Mouse (Mus musculus): ENCODE data around the gene Morn1.

Morn1 gene

GRCm38 (mm10) chr4:155134686-155135172 is 48.4 kb downstream of the Morn1 start:
- no peaks in the 10 kb centered on the region for H3K27me3 ChIP-seq (ENCODE audit: control insufficient read depth, insufficient read depth, low read length, poor library complexity, severe bottlenecking)
- DNase-seq (ENCODE audit: low read depth, low spot score) = no peak
- no peaks in the 10 kb centered on the region for H3K36me3 ChIP-seq (ENCODE audit: control insufficient read depth, insufficient read depth, low read length, poor library complexity, severe bottlenecking)

GRCm38 (mm10) chr4:155135909-155136585 is 49.7 kb downstream of the Morn1 start:
- Histone ChIP-seq H3K27me3 (ENCODE audit: control insufficient read depth, insufficient read depth, low read length, poor library complexity, severe bottlenecking) (no peaks in the 10 kb centered on the region), H3K36me3 (ENCODE audit: control insufficient read depth, insufficient read depth, low read length, poor library complexity, severe bottlenecking) (no peaks in the 10 kb centered on the region)
- no peak for DNase-seq (ENCODE audit: low read depth, low spot score)

GRCm38 (mm10) chr4:155137891-155138290 is 51.5 kb downstream of the Morn1 start:
- Histone ChIP-seq H3K27me3 (ENCODE audit: control insufficient read depth, insufficient read depth, low read length, poor library complexity, severe bottlenecking) (no peaks in the 10 kb centered on the region), H3K36me3 (ENCODE audit: control insufficient read depth, insufficient read depth, low read length, poor library complexity, severe bottlenecking) (no peaks in the 10 kb centered on the region)
- DNase-seq (ENCODE audit: low read depth, low spot score) = no peak

GRCm38 (mm10) chr4:155138451-155138850 is 52.1 kb downstream of the Morn1 start:
- Histone ChIP-seq H3K27me3 (ENCODE audit: control insufficient read depth, insufficient read depth, low read length, poor library complexity, severe bottlenecking) (no peaks in the 10 kb centered on the region), H3K36me3 (ENCODE audit: control insufficient read depth, insufficient read depth, low read length, poor library complexity, severe bottlenecking) (no peaks in the 10 kb centered on the region)
- no peak for DNase-seq (ENCODE audit: low read depth, low spot score)

GRCm38 (mm10) chr4:155139281-155140045 is 53.1 kb downstream of the Morn1 start:
- H3K36me3 ChIP-seq (ENCODE audit: control insufficient read depth, insufficient read depth, low read length, poor library complexity, severe bottlenecking) = no peaks in the 10 kb centered on the region
- no peak for DNase-seq (ENCODE audit: low read depth, low spot score)
- H3K27me3 ChIP-seq (ENCODE audit: control insufficient read depth, insufficient read depth, low read length, poor library complexity, severe bottlenecking) = no peaks in the 10 kb centered on the region

GRCm38 (mm10) chr4:155140150-155140549 is 53.8 kb downstream of the Morn1 start:
- Histone ChIP-seq H3K36me3 (ENCODE audit: control insufficient read depth, insufficient read depth, low read length, poor library complexity, severe bottlenecking) (no peaks in the 10 kb centered on the region), H3K27me3 (ENCODE audit: control insufficient read depth, insufficient read depth, low read length, poor library complexity, severe bottlenecking) (no peaks in the 10 kb centered on the region)
- no peak for DNase-seq (ENCODE audit: low read depth, low spot score)

GRCm38 (mm10) chr4:155140795-155141265 is 54.5 kb downstream of the Morn1 start:
- DNase-seq (ENCODE audit: low read depth, low spot score) = no peak
- Histone ChIP-seq H3K27me3 (ENCODE audit: control insufficient read depth, insufficient read depth, low read length, poor library complexity, severe bottlenecking) (no peaks in the 10 kb centered on the region), H3K36me3 (ENCODE audit: control insufficient read depth, insufficient read depth, low read length, poor library complexity, severe bottlenecking) (no peaks in the 10 kb centered on the region)

GRCm38 (mm10) chr4:155142836-155143235 is 56.5 kb downstream of the Morn1 start:
- DNase-seq (ENCODE audit: low read depth, low spot score) = no peak
- Histone ChIP-seq H3K36me3 (ENCODE audit: control insufficient read depth, insufficient read depth, low read length, poor library complexity, severe bottlenecking) (no peaks in the 10 kb centered on the region), H3K27me3 (ENCODE audit: control insufficient read depth, insufficient read depth, low read length, poor library complexity, severe bottlenecking) (no peaks in the 10 kb centered on the region)

GRCm38 (mm10) chr4:155143411-155143810 is 57.0 kb downstream of the Morn1 start:
- no peaks in the 10 kb centered on the region for H3K36me3 ChIP-seq (ENCODE audit: control insufficient read depth, insufficient read depth, low read length, poor library complexity, severe bottlenecking)
- H3K27me3 ChIP-seq (ENCODE audit: control insufficient read depth, insufficient read depth, low read length, poor library complexity, severe bottlenecking) = no peaks in the 10 kb centered on the region
- no peak for DNase-seq (ENCODE audit: low read depth, low spot score)

- H3K36me3 ChIP-seq (ENCODE audit: control insufficient read depth, insufficient read depth, low read length, poor library complexity, severe bottlenecking) = no peaks in the 10 kb centered on the region
- no peaks in the 10 kb centered on the region for H3K27me3 ChIP-seq (ENCODE audit: control insufficient read depth, insufficient read depth, low read length, poor library complexity, severe bottlenecking)
- no peak for DNase-seq (ENCODE audit: low read depth, low spot score)
Observed at GRCm38 (mm10) chr4:155143871-155144502, 57.6 kb downstream of the Morn1 start.

GRCm38 (mm10) chr4:155144548-155145180 is 58.3 kb downstream of the Morn1 start:
- DNase-seq (ENCODE audit: low read depth, low spot score) = no peak
- H3K36me3 ChIP-seq (ENCODE audit: control insufficient read depth, insufficient read depth, low read length, poor library complexity, severe bottlenecking) = no peaks in the 10 kb centered on the region
- no peaks in the 10 kb centered on the region for H3K27me3 ChIP-seq (ENCODE audit: control insufficient read depth, insufficient read depth, low read length, poor library complexity, severe bottlenecking)

- DNase-seq (ENCODE audit: low read depth, low spot score) = no peak
- H3K36me3 ChIP-seq (ENCODE audit: control insufficient read depth, insufficient read depth, low read length, poor library complexity, severe bottlenecking) = no peaks in the 10 kb centered on the region
- no peaks in the 10 kb centered on the region for H3K27me3 ChIP-seq (ENCODE audit: control insufficient read depth, insufficient read depth, low read length, poor library complexity, severe bottlenecking)
Observed at GRCm38 (mm10) chr4:155146107-155146823, 59.9 kb downstream of the Morn1 start.

GRCm38 (mm10) chr4:155148453-155148852 is 62.1 kb downstream of the Morn1 start:
- Histone ChIP-seq H3K36me3 (ENCODE audit: control insufficient read depth, insufficient read depth, low read length, poor library complexity, severe bottlenecking) (no peaks in the 10 kb centered on the region), H3K27me3 (ENCODE audit: control insufficient read depth, insufficient read depth, low read length, poor library complexity, severe bottlenecking) (no peaks in the 10 kb centered on the region)
- no peak for DNase-seq (ENCODE audit: low read depth, low spot score)
